Comparison of ENCODE assay signal across 8 mouse cellular contexts in genomic region chr2:51991447-51991846, GRCm38 (mm10).
"Had no signal": no experiment of that assay in that cellular context is flagged by ENCODE, and none has a peak within 500 bp of the region (broad histone marks: within the 10 kb centered on the region; RNA-seq: fewer than 3 reads in every experiment).

No protein-coding gene starts in this region.

- ATAC-seq: lung, postnatal 0 days; midbrain, embryonic 13.5 days had no signal

- DNase-seq: kidney, adult 2 months; kidney, postnatal 14 days; layer of hippocampus, postnatal 36 days; lung, adult 2 months; right cerebral cortex, postnatal 14 days; thymus, postnatal 4 days had no signal
